23 mouse cellular contexts compared by ENCODE assay signal in the genomic region with DNA sequence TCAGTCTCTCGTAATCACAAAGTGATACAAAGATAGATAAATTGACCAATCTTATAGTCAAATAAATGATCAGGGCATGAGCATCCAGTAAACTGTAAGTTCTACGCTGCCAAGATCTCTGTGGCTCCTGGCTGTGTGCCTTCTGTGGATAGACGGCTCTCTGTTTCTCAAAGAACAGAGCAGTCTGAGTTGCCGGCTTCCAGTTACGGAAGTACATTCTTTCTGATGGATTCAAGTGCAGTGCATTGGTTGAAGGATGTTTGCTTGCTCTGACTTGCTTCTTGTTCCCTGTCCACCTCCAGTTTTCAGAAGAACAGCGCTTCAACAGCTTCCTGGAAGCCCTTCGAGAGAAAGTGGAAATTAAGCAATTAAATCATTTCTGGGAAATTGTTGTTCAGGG.
DNase-seq lines count a peak whose midpoint lies in the region; ATAC-seq and TF ChIP-seq lines count a peak whose summit lies in the region.
"Had no signal": no experiment of that assay in that cellular context is flagged by ENCODE, and none has a peak within 500 bp of the region (broad histone marks: within the 10 kb centered on the region; RNA-seq: fewer than 3 reads in every experiment).

No protein-coding gene starts in this region.

- H3K4me1 ChIP-seq in lung, adult 2 months (ENCODE audit: control insufficient read depth, insufficient read depth, low read length): no peaks in the 10 kb centered on the region
- 0 out of 2 replicates have a peak, but pooled peaks cover 2% of the 10 kb centered on the region for H3K4me1 ChIP-seq in lung, embryonic 15.5 days
- H3K4me1 ChIP-seq: forebrain, embryonic 12.5 days; heart, embryonic 12.5 days; hindbrain, embryonic 10.5 days; limb, embryonic 12.5 days; midbrain, embryonic 15.5 days had no signal

- H3K9me3 ChIP-seq in lung, embryonic 15.5 days: no peaks in the 10 kb centered on the region
- H3K9me3 ChIP-seq: forebrain, embryonic 12.5 days; heart, embryonic 12.5 days; hindbrain, embryonic 10.5 days; limb, embryonic 12.5 days; midbrain, embryonic 15.5 days had no signal

- H3K27ac ChIP-seq in lung, embryonic 15.5 days: peak overlapping the region; percentile 26; the same call in 1 of the 2 replicates
- H3K27ac ChIP-seq: forebrain, embryonic 12.5 days; hindbrain, embryonic 10.5 days; midbrain, embryonic 15.5 days; stomach, postnatal 0 days had no signal

- TF ChIP-seq CTCF in lung, adult 2 months (IDR thresholded peaks at IDR 0.05; ENCODE audit: insufficient read depth, low read length): no peak

- H3K27me3 ChIP-seq in lung, embryonic 15.5 days: no peaks in the 10 kb centered on the region
- H3K27me3 ChIP-seq: forebrain, embryonic 12.5 days; heart, embryonic 12.5 days; limb, embryonic 12.5 days; midbrain, embryonic 15.5 days had no signal

- H3K36me3 ChIP-seq in lung, embryonic 15.5 days: no peaks in the 10 kb centered on the region
- H3K36me3 ChIP-seq: midbrain, embryonic 15.5 days had no signal

- 61% methylated on average over 7 of the region's 7 CpGs for WGBS in lung, adult 2 months
- WGBS in lung, embryonic 15.5 days: 65% methylated on average over 7 of the region's 7 CpGs

- peak; percentile 44 to 68 for DNase-seq in lung, adult 18-20 months
- no peak for DNase-seq in lung, adult 2 months
- peak; percentile 22 for DNase-seq in brain, adult 2 months (ENCODE audit: low read depth, low spot score)
- peak; percentile 61 for DNase-seq in lung, postnatal 36 days
- DNase-seq in frontal cortex, postnatal 25 days (ENCODE audit: low spot score in 2 of 2): no peak
- no peak for DNase-seq in gastrocnemius, adult 18-20 months (ENCODE audit: low spot score)
- DNase-seq: adrenal gland, postnatal 25 days; gastrocnemius, postnatal 14 days; heart, adult 18-20 months; heart, postnatal 10 days; kidney, postnatal 36 days; layer of hippocampus, postnatal 36 days; liver, postnatal 0 days; right cerebral cortex, adult 18-20 months had no signal

- TF ChIP-seq POLR2A in lung, adult 2 months (IDR thresholded peaks at IDR 0.05; ENCODE audit: borderline replicate concordance, extremely low read depth, low read depth, low read length): no peak

- ATAC-seq in lung, embryonic 15.5 days (ENCODE audit: borderline replicate concordance, extremely low read depth, low FRiP score, low TSS enrichment): no peak
- ATAC-seq: intestine, postnatal 0 days; liver, postnatal 0 days; midbrain, embryonic 15.5 days had no signal

- no peak overlapping the region for H3K4me3 ChIP-seq in lung, adult 2 months (replicated peaks; ENCODE audit: extremely low read depth, low read depth, low read length)
- no peak overlapping the region for H3K4me3 ChIP-seq in lung, embryonic 15.5 days
- H3K4me3 ChIP-seq: forebrain, embryonic 12.5 days; heart, embryonic 12.5 days; hindbrain, embryonic 10.5 days; limb, embryonic 12.5 days; midbrain, embryonic 15.5 days had no signal

- H3K9ac ChIP-seq in lung, embryonic 15.5 days: no peak overlapping the region
- H3K9ac ChIP-seq: forebrain, embryonic 12.5 days; heart, embryonic 12.5 days; limb, embryonic 12.5 days; liver, postnatal 0 days; midbrain, embryonic 15.5 days had no signal

- H3K4me2 ChIP-seq in lung, embryonic 15.5 days: no peak overlapping the region
- H3K4me2 ChIP-seq: forebrain, embryonic 12.5 days; heart, embryonic 12.5 days; limb, embryonic 12.5 days; liver, embryonic 11.5 days; midbrain, embryonic 15.5 days had no signal

Comparison
In these comparisons a context has a peak if more than half of its experiments do, and no peak if none do; other contexts are left out.
1. DNase-seq: peak in lung, adult 18-20 months (2 of 2), brain, adult 2 months (single experiment) and lung, postnatal 36 days (single experiment); none in lung, adult 2 months (single experiment), frontal cortex, postnatal 25 days (0 of 2) and gastrocnemius, adult 18-20 months (single experiment).